Mouse (Mus musculus) heart, adult 8-10 months (tissue): ENCODE data around the gene Cdh18. TPM values are rescaled to one million over a fixed set of nuclear protein-coding genes. Genes with fewer than 3 reads are reported as not detected.

Experiments
- DNase-seq: peaks from one replicate; pipeline ENCODE4 v3.0.0; 2022; ENCODE audit warnings: low spot score
- total RNA-seq, 4 experiments: library from RNA; stranded (reverse); gene quantifications; 2 replicates each; pipeline ENCODE4 v1.2.4; 2022

The Cdh18 gene
- total RNA-seq, 4 experiments from 2014 or later, result not detected

DNA sequence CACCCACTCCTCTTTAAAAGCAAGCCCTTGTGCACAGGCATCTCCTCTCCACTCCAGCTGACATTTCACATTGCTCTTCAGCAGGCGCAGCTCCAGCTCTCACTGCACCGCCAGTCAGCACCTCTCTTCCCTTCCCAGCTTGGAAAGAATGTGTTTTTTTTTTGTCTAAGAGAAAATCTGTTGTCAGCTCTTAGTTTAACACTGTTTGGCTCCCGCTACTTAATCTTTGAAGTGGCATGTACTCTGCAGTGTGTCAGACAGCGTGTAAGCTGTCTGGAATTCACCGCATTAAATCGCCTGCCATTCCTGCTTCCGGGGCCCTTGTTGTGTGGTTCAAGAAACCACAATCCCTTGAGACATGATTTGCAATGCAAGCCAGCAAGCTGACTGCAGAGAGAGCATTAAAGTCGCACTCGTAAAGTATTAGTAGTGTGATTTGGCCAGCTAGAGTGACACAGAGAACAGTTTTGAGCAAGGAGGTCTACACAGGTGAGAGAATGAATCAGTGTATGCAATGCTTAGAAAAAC, 903.3 kb downstream of the Cdh18 start:
- DNase-seq, result no peak

DNA sequence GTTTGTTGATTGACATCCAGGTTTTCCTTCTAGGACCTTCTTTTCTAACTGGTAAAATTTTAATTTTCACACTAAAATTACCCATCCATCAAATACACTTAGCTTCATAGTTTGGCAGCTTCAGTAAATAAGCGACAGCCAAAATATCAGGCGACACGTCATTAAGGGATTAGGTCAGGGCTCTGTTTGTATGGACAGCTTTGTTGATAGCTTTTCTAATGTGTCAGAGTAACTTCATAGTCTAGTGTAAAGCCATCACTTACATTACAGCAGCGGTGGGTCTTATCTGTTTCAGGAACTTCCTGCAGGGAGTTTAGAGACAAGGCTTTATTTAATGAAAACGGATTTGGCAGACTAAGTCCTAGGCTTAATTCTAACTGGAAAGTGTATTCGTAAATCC, 904.5 kb downstream of the Cdh18 start:
- no peak for DNase-seq

DNA sequence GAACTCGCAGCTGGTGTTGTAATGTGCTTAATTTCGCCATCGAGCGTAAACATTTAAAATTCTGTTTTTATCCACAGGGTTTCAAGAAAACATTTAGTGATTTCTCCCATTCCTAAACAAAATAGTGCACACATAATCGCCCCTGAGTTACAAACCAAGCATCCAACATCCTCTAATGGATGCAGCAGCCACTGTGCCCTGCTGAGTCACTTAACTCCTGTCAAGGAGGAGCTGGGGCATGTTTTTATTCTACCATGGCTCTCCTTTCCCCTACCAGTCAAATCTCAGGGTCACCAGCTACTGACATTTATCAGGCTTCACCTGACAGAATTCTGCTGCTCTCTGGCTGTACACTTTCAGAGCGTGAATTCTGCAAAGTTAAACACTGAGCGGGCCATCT, 906.5 kb downstream of the Cdh18 start:
- DNase-seq, result no peak

DNA sequence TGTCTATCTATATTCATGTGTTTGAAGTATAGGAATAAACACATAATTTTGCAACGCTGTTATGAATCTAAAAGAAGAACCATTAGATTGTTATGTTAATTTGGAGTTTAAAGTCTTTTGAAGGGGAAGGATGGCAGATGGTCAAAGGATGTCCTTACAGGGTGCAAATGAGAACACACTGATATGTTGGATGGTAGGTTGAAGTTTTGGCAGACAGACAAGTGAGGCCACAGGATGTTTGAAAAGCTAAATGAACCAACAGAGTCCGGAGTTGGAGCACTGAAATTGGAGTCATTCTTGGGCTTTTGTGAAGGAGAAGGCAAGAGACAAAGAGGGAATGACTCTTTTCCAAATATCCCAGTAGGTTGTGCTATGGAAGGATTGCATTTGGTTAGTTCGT, 908.6 kb downstream of the Cdh18 start:
- no peak for DNase-seq

DNA sequence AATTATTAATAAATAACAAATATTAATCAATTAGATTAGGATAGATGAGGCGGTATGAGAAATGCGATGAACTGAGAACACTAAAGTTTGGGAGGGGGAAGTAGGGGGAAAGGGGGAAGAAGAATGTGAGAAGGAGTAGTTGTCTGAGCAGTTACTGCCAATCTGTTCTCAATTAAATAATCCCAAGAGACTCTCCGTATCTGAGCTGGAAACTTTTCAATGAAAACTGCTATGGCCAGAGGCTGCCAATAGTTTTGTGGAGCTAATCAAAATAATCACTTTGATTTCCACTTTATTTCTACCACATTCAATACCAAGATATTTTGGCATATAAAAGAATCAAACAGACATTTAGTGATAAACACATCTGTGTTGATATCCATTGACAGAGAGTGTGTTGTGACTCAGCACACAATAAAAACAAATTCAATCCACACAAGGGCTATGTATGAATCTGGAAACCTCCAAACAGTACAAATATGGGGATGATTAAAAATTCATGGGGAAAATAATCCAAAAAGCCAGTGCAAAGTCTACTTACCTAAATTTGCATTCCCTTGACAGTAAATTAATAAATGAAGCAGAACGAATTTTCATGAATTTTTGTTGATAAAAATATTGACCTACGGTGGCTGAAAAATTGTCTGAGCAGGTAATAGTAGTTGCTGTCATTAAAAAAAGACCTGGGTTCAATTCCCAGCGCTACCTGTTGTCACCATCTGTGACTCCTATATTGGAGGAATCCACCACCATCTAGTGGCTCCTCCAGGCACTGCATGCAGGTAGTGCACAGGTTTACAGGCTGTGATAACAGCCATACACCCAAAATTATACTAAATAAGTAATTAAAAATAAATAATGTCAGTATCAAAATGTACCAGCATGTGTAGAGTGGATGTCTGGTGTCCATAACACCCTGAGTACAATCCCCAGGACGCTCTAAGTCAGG, 922.0 kb downstream of the Cdh18 start:
- no peak for DNase-seq

DNA sequence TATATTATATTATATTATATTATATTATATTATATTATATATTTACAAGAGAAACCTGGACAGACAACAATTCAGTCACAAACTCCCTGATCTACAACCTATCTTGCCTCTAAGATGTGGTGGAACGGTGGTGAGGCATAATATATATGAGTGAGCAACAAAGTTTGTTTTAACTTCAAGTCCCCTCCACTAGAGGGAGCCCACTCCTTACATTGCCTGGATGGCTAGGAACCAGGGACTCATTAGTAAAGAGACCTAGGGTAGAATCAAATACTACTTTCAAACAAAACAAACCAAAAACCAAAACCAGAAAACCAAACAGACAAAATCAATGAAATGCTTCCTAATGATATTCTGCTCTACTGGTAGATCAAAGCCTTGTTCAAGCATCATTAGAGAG, 937.5 kb downstream of the Cdh18 start:
- no peak for DNase-seq

DNA sequence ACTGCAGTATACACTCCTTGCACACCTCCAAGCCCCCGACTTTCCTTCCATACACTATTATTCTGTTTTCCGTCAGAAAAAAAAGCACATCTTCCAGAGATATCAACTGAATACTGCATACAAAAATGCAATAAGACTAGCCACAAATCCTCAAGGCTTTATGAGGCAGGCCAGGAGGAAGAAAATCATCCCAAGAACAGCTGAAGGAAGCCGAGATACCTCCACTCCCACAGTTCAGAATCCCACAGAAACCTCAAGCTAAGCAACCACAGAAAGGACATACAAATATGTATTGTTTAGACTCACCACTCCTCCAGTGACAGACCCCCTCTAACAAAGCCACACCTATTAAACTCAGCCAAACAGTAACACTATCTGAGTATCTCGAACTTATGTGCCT, 957.7 kb downstream of the Cdh18 start:
- no peak for DNase-seq

DNA sequence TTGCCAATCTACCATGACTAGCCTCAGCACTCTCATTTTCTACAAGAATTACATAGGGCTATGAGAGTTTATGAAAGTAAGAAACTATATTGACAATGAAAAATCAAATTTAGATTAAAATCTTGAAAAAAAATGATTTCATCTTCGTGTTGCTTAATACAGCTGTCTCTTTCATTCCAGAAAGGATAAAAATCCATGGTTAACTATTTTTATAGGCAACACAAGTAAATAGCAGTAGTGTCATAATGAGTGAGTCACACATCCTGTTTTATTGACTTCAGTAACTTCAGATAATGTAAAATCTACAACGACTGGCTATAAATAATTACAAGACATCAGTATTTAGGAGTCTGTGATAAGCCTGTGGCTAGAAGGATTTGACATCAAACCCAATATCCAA, 960.9 kb downstream of the Cdh18 start:
- DNase-seq, result no peak

DNA sequence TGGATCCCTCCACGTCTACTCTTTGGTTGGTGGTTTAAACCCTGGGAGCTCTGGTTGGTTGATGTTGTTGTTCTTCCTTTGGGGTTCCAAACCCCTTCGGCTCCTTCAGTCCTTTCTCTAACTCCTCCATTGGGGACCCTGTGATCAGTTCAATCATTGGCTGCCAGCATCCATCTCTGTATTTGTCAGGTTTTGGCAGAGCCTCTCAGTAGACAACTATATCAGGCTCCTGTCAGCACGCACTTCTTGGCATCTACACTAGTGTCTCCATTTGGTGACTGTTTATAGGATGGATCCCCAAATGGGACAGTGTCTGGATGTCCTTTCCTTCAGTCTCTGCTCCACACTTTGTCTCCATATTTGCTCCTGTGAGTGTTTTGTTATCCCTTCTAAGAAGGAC, 967.0 kb downstream of the Cdh18 start:
- DNase-seq, result no peak

DNA sequence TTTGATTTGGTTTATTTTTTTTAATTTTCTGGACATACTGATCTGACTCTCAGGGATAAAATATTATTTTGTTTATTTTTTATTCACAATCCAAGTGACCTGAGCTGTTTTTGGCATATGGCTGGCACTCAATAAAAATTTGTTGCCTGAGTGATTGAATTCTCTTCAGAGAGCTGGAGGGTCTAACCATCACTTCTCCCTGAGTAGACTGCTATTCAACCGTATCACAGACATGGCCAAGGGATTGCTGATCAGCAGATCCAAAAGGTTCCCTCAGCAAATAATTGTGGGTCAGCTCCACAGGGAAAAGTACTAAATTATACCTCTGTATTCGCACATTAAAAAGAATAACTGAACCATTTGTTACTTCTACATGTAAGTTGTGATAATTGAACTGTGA, 969.3 kb downstream of the Cdh18 start:
- DNase-seq, result no peak
